ENCODE assay signal across 10 mouse cellular contexts in the genomic region with DNA sequence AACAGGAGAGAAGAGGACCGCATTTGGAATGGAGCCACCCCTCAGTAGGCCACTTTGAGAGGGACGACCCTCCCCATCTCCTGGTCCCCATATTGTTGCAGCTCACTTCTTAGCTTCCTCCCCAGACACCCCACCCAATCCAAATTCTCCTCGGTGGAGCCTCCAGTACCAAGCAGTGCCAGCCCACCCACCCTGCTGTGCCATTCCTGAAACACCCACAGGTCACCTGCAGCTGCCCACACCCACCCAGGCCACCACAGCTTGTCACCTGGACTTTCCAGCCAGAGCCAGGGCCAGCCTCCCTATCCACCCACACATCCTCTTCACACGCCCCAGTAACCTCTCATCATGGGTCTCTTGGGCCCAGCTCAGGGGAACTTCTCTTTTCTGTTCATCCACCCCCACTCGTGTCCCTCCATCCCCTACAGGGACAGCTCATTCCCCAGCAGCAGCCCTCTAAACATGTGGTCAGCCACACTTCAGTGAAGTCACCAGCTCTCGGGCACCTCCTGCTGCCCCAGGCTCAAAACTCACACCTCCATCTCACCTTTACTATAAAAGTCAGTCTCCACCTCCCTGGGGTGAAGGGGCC. TPM values are rescaled to one million over a fixed set of nuclear protein-coding genes. Genes with fewer than 3 reads are reported as not detected.
DNase-seq lines count a peak whose midpoint lies in the region; ATAC-seq and TF ChIP-seq lines count a peak whose summit lies in the region.
"Had no signal": no experiment of that assay in that cellular context is flagged by ENCODE, and none has a peak within 500 bp of the region (broad histone marks: within the 10 kb centered on the region; RNA-seq: fewer than 3 reads in every experiment).

No protein-coding gene starts in this region.

- peaks cover 9% of the 10 kb centered on the region; the same call in 1 of the 2 replicates for H3K36me3 ChIP-seq in hindbrain, embryonic 12.5 days
- no peaks in the 10 kb centered on the region for H3K36me3 ChIP-seq in stomach, postnatal 0 days (ENCODE audit: control insufficient read depth, insufficient read depth, low read length)
- no peaks in the 10 kb centered on the region for H3K36me3 ChIP-seq in thymus, adult 2 months (ENCODE audit: control insufficient read depth, insufficient read depth, low read length)

- peak overlapping the region; percentile 58 for H3K4me3 ChIP-seq in hindbrain, embryonic 12.5 days
- H3K4me3 ChIP-seq in stomach, postnatal 0 days (ENCODE audit: low read depth, low read length), result no peak overlapping the region
- H3K4me3 ChIP-seq in thymus, adult 2 months (ENCODE audit: control insufficient read depth, insufficient read depth, low read length), result no peak overlapping the region

- no peak for TF ChIP-seq POLR2A in thymus, adult 2 months (IDR thresholded peaks at IDR 0.05; ENCODE audit: control insufficient read depth, extremely low read depth, insufficient read depth, low read length, poor library complexity)

- peak; percentile 39 for TF ChIP-seq CTCF in stomach, postnatal 0 days (IDR thresholded peaks at IDR 0.05; ENCODE audit: low read depth)
- TF ChIP-seq CTCF in thymus, adult 2 months (IDR thresholded peaks at IDR 0.05; ENCODE audit: borderline replicate concordance, control insufficient read depth, extremely low read depth, insufficient read depth, low read length, poor library complexity), result no peak

- peaks cover 20% of the 10 kb centered on the region for H3K4me1 ChIP-seq in hindbrain, embryonic 12.5 days
- peaks cover 3% of the 10 kb centered on the region; the same call in 1 of the 2 replicates for H3K4me1 ChIP-seq in stomach, postnatal 0 days (replicated peaks; ENCODE audit: control insufficient read depth, insufficient read depth)
- peaks cover 9% of the 10 kb centered on the region; the same call in 1 of the 2 replicates for H3K4me1 ChIP-seq in thymus, adult 2 months (replicated peaks; ENCODE audit: control insufficient read depth, insufficient read depth, low read length)

- H3K9ac ChIP-seq in hindbrain, embryonic 12.5 days, result peak overlapping the region; percentile 82; the same call in 1 of the 2 replicates
- no peak overlapping the region for H3K9ac ChIP-seq in stomach, postnatal 0 days (ENCODE audit: low read length)

- TF ChIP-seq EP300 in stomach, postnatal 0 days (optimal IDR thresholded peaks at IDR 0.05), result no peak

- ATAC-seq in hindbrain, embryonic 12.5 days (ENCODE audit: low FRiP score), result no peak; the same call in 1 of the 2 replicates
- ATAC-seq in stomach, postnatal 0 days (ENCODE audit: low FRiP score, low TSS enrichment), result no peak

- H3K27me3 ChIP-seq in hindbrain, embryonic 12.5 days, result peaks cover 29% of the 10 kb centered on the region; the same call in 1 of the 2 replicates
- H3K27me3 ChIP-seq in stomach, postnatal 0 days (ENCODE audit: control insufficient read depth, insufficient read depth, low read length), result no peaks in the 10 kb centered on the region
- H3K27me3 ChIP-seq in thymus, adult 2 months (ENCODE audit: control insufficient read depth, insufficient read depth, low read length), result peaks cover 12% of the 10 kb centered on the region

- peak; percentile 40 to 44 for DNase-seq in cerebellum, adult 18-20 months
- no peak for DNase-seq in cerebellum, postnatal 4 days (ENCODE audit: low spot score in 2 of 2)
- DNase-seq in MN1 (ENCODE audit: low spot score), result peak; percentile 19
- peak; percentile 24 for DNase-seq in lung, postnatal 25 days (ENCODE audit: low spot score)
- DNase-seq in stomach, postnatal 0 days (ENCODE audit: low spot score), result no peak
- DNase-seq in embryo, embryonic 10 days (ENCODE audit: low spot score), result no peak
- no peak for DNase-seq in thymus, adult 2 months

- H3K9me3 ChIP-seq in hindbrain, embryonic 12.5 days (replicated peaks), result no peaks in the 10 kb centered on the region
- no peaks in the 10 kb centered on the region for H3K9me3 ChIP-seq in stomach, postnatal 0 days (ENCODE audit: control insufficient read depth, low read length)

- 14% methylated on average over 6 of the region's 6 CpGs for WGBS in hindbrain, embryonic 12.5 days
- 21% methylated on average over 6 of the region's 6 CpGs for WGBS in stomach, postnatal 0 days
- WGBS in thymus, adult 2 months, result 12% methylated on average over 6 of the region's 6 CpGs

- H3K27ac ChIP-seq in hindbrain, embryonic 12.5 days, result no peak overlapping the region
- H3K27ac ChIP-seq in stomach, postnatal 0 days (replicated peaks), result no peak overlapping the region
- H3K27ac ChIP-seq in thymus, adult 2 months (ENCODE audit: control insufficient read depth, insufficient read depth, low read length), result no peak overlapping the region

- H3K4me2 ChIP-seq in hindbrain, embryonic 12.5 days (replicated peaks), result peak overlapping the region; percentile 93
- no peak overlapping the region for H3K4me2 ChIP-seq in stomach, postnatal 0 days (replicated peaks; ENCODE audit: low read depth)

RNA-seq across cellular contexts. Expression of a gene that starts 1.8 kb away (rescaled TPM):
- polyA plus RNA-seq in hindbrain, embryonic 12.5 days (2016; fragmentation: Nextera tagmentation; extraction: Ambion mirVana), result 12.5 and 12.8 TPM in 2 replicates
- 0.53 and 0.61 TPM in 2 replicates for polyA plus RNA-seq in stomach, postnatal 0 days (2015; fragmentation: Nextera tagmentation; extraction: Ambion mirVana)
- polyA plus RNA-seq in thymus, adult 2 months (2012; rRNA removed), result 1.1 and 1.9 TPM in 2 replicates

RNA-seq across cellular contexts. Expression of a gene that starts 5.1 kb away (rescaled TPM):
- 2.0 and 2.9 TPM in 2 replicates for polyA plus RNA-seq in hindbrain, embryonic 12.5 days (2016; fragmentation: Nextera tagmentation; extraction: Ambion mirVana)
- 11.1 and 11.4 TPM in 2 replicates for polyA plus RNA-seq in stomach, postnatal 0 days (2015; fragmentation: Nextera tagmentation; extraction: Ambion mirVana)
- polyA plus RNA-seq in thymus, adult 2 months (2012; rRNA removed), result 2.3 and 3.1 TPM in 2 replicates

RNA-seq across cellular contexts. Expression of a gene that starts 50.6 kb away (rescaled TPM):
- polyA plus RNA-seq in hindbrain, embryonic 12.5 days (2016; fragmentation: Nextera tagmentation; extraction: Ambion mirVana), result not detected in 2 replicates
- not detected in 2 replicates for polyA plus RNA-seq in stomach, postnatal 0 days (2015; fragmentation: Nextera tagmentation; extraction: Ambion mirVana)
- polyA plus RNA-seq in thymus, adult 2 months (2012; rRNA removed), result 1.1 TPM in 1 of 2 replicates, not detected in the other
- polyA plus RNA-seq: C2C12; liver, embryonic 16.5 days had no signal

RNA-seq across cellular contexts. Expression of a gene that starts 54.6 kb away (rescaled TPM):
- polyA plus RNA-seq in hindbrain, embryonic 12.5 days (2016; fragmentation: Nextera tagmentation; extraction: Ambion mirVana), result not detected in 2 replicates
- not detected in 2 replicates for polyA plus RNA-seq in stomach, postnatal 0 days (2015; fragmentation: Nextera tagmentation; extraction: Ambion mirVana)
- polyA plus RNA-seq in thymus, adult 2 months (2012; rRNA removed), result 0.16 and 0.24 TPM in 2 replicates
- polyA plus RNA-seq: C2C12; liver, embryonic 16.5 days had no signal

Comparison
In these comparisons a context has a peak if more than half of its experiments do, and no peak if none do; other contexts are left out.
1. DNase-seq: peak in cerebellum, adult 18-20 months (2 of 2), MN1 (single experiment) and lung, postnatal 25 days (single experiment); none in cerebellum, postnatal 4 days (0 of 2), stomach, postnatal 0 days (single experiment), embryo, embryonic 10 days (single experiment) and thymus, adult 2 months (single experiment).